Mouse (Mus musculus) embryonic fibroblast, embryonic 13.5 days (primary cell): ENCODE data around the gene Gm9513.

Experiments
- CTCF ChIP-seq: IDR thresholded peaks from 2 replicates; pipeline ENCODE4 v1.5.1; 2011; ENCODE audit warnings: mild to moderate bottlenecking, control low read depth, low read length, moderate library complexity, borderline replicate concordance; ENCODE audit not compliant: insufficient read depth
- POLR2A ChIP-seq: IDR thresholded peaks from 2 replicates; pipeline ENCODE4 v1.6.1; 2011; ENCODE audit warnings: low read depth, mild to moderate bottlenecking, control low read depth, low read length, moderate library complexity

DNA sequence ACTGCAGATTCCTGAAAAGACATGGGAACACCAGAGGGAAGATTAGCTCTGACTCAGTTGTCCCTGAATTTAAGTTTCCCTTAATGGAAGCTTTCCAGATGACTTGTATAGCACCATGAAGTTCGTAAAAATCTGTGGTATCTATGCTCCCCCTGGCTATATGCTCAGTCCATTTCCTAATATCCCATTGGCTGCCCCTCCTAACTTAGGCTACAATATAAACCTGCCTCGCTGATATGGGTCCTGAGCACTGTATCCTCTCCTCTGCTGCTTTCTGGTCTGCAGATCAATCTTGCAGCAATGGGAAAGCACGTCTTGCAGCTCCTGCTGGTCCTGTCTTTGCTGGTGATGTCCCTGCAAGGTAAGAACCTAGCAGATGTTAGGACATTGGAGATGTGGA is at the start of gene Gm9513:
- TF ChIP-seq CTCF (no peak), POLR2A (no peak)
